Mouse (Mus musculus) CD8-positive naive resting alpha-beta T cell, adult 2 months (primary cell): ENCODE results near the gene Hist1h2bb.
"Not testable (repeated sequence)": the region's sequence is repeated elsewhere in the genome, so short reads cannot be mapped to it uniquely, and the experiment has no call there.

ENCODE experiments used
- DNase-seq, 2 experiments: peaks; one replicate each; pipeline ENCODE4 v3.0.0; 2022; ENCODE audit warnings: low read depth in 2 of 2, low spot score in 2 of 2

Hist1h2bb gene

DNA sequence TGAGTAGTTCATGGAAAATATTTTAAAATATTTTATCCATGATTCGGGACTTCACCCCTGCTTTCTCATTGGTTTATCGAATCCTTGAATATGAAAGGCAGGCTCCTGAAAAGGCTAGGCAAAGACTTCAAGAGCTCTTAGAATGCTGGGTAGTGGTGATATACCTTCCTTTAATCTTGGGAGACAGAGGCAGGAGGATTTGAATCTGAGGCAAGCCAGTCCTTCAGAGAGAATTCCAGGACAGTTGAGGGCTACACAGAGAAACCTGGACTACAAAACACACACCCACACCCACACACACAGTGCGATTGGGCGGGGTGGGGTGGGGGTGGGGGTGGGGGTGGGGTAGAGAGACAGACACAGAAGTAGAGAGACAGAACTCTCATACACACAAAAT is 1.4 kb downstream of the Hist1h2bb start:
- no peak for DNase-seq

DNA sequence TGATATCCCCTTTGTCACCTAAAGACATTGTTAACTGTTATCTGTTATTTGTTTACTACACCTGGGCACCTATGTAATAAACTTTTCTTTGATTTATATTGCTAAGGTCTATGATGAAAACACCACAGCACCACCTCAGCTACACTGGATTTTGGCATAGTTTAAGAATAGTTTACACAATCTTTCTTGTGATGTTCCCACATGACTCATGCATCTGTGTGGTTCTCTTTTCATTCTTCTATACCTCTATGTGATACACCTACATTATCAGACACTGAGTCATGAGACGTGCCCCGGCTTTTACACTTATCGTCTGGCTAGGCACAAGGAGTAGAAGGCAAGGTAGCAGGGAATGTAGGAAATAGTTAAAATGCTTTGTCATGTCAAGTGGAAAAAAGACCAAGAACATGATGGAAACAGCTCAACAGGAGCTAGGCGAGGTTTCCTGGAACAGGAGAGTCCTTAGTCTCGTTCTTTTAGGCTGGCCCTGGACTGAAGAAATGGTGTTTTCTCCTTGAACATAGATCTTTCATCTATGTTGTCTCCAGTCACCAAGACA is 3.1 kb downstream of the Hist1h2bb start:
- DNase-seq, result no peak

DNA sequence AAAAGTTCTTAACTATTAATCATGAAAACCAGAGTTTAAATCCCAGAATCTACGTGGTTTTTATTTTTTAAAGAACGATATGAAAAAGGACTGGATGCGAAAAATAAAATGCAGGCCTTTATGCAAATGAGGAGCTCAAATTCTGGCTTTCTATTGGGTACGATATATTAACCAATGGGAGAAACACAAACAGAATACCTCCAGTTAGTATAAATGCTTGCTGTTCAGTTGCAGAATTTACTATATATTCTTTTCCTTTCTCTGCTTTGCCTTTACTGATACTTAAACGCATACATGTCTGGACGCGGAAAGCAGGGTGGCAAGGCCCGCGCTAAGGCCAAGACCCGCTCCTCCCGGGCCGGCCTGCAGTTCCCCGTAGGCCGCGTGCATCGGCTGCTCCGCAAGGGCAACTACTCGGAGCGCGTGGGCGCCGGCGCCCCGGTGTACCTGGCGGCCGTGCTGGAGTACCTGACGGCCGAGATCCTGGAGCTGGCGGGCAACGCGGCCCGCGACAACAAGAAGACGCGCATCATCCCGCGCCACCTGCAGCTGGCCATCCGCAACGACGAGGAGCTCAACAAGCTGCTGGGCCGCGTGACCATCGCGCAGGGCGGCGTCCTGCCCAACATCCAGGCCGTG is 4.4 kb downstream of the Hist1h2bb start, which contains the start of gene Hist1h2ab:
Gene Hist1h2ab, plus strand, starts transcription at position 288 of the 639 bp plus-strand sequence.
- not testable (repeated sequence) for DNase-seq

DNA sequence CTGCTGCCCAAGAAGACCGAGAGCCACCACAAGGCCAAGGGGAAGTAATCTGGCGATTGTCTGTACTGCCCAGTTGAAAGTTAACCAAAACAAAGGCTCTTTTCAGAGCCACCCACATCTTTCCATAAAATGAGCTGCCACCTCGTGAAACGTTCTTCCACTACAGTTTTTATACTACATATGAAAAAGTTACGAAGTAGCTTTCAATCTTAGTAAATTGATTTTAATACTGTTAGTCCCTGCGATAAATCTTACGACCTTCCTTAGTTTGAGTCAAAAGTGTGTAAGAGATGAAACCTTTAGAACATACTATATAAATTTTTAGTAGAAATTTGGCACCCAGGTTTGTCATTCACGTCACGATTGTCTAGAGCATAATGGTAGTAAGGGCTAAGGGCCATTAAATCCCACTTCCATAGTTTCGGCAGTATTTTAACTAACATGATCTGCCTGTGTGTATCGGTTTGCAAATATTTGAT is 5.0 kb downstream of the Hist1h2bb start:
- no peak for DNase-seq

DNA sequence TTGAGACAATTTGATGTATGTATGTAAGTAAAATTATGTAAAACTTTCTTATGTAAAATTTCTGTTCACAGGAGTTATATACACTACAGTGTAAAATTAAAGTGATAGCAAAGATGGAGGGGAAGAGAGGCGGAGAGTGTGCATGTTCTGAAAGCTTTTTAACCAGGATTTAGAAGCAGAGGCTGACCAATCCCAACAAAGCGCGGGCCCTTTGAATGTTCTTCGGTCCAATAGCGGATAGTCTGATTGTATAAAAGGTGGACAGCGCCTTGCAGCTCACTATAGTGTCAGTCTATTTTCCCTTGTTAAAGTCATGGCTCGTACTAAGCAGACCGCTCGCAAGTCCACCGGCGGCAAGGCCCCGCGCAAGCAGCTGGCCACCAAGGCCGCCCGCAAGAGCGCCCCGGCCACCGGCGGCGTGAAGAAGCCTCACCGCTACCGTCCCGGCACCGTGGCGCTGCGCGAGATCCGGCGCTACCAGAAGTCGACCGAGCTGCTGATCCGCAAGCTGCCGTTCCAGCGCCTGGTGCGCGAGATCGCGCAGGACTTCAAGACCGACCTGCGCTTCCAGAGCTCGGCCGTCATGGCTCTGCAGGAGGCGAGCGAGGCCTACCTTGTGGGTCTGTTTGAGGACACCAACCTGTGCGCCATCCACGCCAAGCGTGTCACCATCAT is 5.7 kb downstream of the Hist1h2bb start, which contains the start of gene Hist1h3b:
Gene Hist1h3b, plus strand, starts transcription at position 201 of the 675 bp plus-strand sequence.
- peak in 1 of 2 experiments; percentile 38 for DNase-seq

DNA sequence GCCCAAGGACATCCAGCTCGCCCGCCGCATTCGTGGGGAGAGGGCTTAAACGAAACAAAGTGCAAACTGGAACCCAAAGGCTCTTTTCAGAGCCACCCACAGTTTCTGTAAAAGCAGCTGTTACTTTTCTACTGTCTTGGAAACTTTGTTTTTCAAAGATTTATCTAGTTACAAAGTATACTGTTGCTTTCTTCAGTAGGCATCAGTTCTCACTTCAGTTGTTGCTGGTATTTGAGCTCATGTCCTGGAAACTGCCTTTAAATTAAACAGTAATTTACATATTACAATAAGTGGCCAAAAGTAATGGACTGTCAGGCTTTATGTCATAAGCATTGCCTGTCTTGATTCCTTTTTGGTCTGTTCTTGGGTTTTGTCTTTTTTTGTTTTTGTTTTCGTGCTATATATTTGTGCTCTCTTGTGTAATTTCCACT is 6.2 kb downstream of the Hist1h2bb start:
- DNase-seq, result no peak

DNA sequence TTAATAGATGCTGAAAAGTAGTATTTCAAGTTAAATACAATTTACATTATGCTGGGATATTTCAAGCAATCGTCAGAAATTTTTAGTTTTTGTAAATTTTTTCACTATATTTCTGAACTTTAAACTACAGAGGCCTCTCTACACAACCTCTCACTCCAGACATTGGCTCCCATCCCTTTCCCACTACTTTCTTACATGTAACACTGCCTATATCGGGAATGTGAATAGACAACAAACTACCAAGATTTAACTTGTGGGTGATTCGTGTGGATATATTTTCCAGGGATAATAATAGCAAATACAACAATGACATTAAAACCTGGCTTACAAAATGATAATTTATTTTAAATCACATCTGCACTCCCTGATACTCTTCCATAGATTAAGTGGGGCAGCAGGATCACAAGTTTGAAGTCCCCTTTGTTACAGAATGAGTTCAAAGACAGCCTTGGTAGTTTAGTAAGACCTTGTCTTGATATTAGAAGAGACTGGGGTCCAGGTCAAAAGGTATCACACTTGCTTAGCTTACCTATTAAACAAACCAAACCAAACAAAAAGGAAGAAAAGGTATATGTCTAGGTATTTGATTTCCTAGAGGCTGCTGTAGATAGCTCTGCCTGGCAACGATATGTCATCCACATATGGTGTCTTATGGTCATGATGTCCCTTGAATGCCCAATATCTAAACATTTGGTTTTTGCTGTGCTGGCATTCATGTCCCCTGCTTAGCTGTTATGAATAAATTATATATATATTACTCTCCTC is 7.0 kb downstream of the Hist1h2bb start:
- no peak for DNase-seq

DNA sequence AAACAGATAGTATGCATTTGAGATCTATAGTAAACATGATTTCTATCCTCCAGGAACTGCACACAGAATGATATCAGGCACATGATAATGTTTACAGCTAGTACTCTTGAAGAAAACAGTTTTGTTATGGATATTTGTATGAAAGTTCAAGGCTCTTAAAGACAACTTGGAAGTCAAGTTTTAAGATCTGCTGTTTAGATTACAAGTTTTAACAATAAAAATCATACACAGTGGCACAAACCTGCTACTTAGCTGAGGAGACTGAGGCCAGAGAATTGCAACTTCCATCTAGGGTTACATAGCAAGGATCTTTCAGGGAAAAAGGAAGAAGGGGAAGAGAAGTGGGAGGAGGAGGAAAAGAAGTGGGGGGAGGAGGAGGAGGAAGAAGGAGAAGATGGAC is 8.5 kb downstream of the Hist1h2bb start:
- no peak for DNase-seq

DNA sequence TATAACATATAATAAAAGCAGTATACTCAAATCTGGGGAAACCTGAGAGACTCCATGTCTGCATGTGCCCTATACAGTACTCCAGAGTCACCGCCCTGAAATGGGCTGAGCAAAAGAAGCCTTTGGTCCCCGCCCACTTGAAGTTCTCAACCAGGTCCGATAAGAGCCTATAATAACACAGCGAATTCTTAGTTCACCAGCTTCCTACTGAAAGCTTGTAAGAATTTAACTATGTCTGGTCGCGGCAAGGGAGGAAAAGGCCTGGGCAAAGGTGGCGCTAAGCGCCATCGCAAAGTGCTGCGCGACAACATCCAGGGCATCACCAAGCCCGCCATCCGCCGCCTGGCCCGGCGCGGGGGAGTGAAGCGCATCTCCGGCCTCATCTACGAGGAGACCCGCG is 10.3 kb downstream of the Hist1h2bb start, which contains the start of gene Hist1h4b:
Gene Hist1h4b, plus strand, starts transcription at position 224 of the 400 bp plus-strand sequence.
- DNase-seq, result peak; percentile 62 to 73

DNA sequence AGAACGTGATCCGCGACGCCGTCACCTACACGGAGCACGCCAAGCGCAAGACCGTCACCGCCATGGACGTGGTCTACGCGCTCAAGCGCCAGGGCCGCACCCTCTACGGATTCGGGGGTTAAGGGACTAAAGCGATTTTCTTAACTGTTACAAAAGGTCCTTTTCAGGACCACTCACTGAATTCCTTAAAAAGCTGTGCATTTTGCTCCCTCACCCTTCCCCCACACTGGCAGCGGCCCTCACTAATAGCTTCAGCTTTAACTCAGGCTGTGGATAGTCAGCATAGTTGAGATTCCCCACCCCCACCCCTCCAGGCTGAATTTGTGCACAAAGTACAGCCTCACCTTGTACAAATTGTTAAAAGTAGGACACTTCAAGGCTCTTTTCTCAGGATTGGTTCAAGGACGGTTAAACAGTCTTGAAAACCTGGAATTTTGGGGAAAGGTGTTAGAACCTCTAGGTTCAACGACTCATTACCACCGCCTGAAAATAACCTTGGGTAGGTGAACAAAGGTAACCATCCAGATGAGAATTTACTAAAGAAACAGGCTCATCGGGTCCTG is 10.8 kb downstream of the Hist1h2bb start:
- DNase-seq, result no peak

DNA sequence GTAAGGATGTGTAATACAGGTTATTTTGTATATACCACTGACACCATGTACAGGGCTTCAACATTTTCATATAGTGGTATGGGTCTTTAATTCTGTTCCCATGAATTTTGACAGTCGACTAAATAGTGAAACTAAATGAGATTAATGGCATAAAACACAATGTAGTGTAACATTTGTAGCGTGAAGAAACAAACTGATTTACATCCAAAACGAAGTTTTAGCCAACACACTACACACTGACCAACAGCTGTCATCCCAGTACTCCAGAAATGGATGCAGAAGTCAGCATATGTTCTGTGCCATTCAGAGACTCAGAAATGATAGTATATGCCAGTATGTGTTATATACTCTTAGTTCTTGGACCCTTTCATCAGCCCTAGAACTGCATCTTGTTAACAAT is 11.4 kb downstream of the Hist1h2bb start:
- DNase-seq, result no peak

DNA sequence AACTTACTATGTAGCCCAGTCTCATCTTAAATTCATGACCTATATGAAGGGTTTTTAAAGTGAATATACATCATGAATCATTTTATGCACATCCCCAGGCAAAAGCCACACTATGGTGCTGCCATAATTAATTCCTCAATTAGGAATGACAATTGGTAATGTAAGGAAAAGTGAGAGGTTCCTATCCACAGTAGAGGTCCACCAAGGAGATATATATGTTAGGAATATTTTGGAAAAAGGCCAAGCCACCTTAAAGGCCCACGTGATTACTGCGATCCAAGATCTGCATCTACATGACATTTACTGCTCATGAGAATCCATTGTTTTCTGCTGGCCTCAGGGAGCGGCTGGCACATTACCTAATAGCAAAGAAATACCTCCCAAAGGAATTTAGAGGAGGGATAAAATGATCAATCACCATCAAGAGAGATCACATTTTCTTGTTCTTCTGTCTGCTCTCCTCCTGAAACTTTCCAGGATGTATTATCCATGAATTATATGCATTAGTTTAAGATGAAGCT is 12.8 kb downstream of the Hist1h2bb start:
- no peak for DNase-seq

DNA sequence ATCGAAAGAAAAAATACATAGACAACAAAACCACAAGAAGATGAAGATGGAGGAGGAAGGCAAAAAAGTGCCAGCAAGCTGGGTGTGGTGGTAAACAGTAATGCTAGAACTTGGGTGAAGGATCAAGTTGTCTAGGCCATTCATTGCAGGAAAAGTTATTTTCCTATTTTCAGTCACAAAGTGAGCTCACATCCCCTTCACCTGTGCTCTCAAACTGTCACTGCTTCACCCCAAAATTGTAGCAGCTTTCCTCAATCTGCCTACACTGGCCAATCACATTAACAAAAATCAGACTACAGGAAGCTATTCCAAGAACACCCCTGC is 13.3 kb downstream of the Hist1h2bb start:
- no peak for DNase-seq

DNA sequence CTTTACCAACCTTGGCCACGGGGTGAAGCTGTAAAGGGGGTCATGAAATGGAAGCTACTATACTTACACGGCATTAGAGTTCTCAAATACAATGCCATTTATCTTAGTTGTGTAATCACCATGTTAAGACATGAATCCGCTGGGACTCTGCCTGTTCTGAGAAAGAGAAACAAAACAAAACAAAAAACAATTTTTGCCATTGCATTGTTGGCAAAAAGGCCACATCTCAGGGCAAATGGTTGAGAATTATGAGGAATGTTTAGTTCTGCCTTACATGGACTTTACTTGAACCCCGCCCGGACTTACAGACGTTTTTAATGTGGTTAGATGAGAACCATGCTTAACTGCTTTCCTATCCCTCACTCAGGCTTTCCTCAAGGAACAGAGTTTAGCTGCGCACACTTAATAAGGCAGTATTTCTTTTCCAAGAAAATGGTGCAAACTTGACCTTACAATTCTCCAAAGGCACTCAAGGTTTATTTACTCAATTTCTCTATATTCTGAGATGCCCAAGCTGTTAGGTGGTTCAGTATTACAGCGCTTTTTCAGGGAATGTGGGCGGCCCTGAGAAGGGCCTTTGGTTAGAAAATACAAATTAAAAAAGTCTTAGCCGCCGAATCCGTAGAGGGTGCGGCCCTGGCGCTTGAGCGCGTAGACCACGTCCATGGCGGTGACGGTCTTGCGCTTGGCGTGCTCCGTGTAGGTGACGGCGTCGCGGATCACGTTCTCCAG is 13.9 kb downstream of the Hist1h2bb start:
- peak in 1 of 2 experiments; percentile 36 for DNase-seq

DNA sequence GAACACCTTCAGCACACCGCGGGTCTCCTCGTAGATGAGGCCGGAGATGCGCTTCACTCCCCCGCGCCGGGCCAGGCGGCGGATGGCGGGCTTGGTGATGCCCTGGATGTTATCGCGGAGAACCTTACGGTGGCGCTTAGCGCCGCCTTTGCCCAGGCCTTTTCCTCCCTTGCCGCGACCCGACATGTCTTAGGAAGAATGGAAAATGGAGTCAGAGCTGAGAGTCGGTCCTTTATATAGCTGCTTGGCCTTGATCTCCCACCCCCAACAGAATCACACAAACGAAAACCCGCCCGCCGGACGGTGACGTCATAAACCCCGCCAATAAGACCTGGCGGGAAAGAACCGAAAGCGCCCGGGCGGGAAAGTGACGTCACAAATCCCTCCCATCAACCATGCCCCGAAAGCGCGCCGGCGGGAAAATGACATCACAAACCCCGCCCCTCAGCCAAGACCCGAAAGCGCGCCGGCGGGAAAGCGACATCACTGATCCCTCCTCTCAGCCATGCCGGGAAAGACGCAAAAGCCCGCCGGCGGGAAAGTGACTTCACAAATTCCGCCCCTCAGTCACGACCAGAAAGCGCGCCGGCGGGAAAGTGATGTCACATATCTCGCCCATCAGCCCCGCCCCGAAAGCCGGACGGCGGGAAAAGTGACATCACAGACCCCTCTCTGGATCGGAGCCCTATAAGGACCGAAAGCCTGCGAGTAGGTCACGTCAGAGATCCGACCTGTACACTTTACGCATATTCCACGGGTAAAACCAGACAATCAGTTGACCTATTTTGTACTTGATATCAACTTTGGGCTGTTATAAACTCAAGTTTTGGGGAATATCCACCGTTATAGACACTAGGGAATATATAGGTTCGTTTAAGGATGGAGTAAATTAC is 14.7 kb downstream of the Hist1h2bb start, which contains the start of gene Hist1h4a:
Gene Hist1h4a, minus strand, starts transcription at position 259 of the 893 bp plus-strand sequence.
- peak; percentile 97 to 99 for DNase-seq

DNA sequence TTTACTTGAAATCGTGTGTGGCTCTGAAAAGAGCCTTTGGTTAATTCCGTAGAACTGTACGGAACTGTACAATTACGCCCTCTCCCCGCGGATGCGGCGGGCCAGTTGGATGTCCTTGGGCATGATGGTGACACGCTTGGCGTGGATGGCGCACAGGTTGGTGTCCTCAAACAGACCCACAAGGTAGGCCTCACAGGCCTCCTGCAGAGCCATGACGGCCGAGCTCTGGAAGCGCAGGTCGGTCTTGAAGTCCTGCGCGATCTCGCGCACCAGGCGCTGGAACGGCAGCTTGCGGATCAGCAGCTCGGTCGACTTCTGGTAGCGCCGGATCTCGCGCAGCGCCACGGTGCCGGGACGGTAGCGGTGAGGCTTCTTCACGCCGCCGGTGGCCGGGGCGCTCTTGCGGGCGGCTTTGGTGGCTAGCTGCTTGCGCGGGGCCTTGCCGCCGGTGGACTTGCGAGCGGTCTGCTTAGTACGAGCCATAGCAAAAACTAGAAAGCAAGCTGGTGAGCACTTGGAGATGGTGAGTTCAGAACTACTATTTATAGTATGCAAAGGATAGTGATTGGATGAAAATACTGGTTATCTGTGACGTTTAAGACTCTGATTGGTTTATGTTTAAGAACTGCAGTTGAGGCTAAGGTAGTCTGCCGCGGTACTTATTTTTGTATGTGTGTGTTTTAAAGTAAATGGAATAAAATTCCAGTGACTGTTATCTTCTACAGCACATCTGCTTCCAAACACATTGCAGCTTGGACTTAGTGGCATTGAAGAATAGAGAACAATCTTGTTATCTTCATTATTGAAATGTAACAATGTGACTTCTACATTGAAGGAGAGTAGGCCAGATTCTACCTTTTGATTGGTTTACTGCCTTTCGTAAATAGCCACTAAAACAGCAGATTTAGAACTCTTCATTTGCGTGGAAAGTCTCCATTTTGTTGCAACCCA is 15.6 kb downstream of the Hist1h2bb start, which contains the start of gene Hist1h3a:
Gene Hist1h3a, minus strand, starts transcription at position 516 of the 951 bp plus-strand sequence.
- DNase-seq, result peak; percentile 52

DNA sequence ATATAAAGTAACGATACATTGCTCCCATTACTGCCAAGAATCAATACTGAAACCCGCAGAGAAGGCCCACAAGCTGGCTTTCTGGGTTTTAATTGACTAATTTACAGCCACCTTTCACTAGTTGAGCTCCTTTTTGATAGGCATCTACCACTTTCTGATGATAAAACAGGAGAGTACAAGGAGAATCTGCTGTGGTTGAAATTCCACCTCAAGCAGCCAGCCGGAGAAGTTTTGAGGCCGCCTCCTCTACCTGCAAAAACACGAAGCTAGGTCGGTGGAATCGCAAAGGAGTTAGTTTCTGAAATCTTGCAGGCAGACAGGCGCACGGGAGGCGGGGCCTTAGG is 16.7 kb downstream of the Hist1h2bb start:
- no peak for DNase-seq
